Mouse (Mus musculus): ENCODE data around the gene Gm10717.
"Not testable (repeated sequence)": the region's sequence is repeated elsewhere in the genome, so short reads cannot be mapped to it uniquely, and the experiment has no call there.

DNA sequence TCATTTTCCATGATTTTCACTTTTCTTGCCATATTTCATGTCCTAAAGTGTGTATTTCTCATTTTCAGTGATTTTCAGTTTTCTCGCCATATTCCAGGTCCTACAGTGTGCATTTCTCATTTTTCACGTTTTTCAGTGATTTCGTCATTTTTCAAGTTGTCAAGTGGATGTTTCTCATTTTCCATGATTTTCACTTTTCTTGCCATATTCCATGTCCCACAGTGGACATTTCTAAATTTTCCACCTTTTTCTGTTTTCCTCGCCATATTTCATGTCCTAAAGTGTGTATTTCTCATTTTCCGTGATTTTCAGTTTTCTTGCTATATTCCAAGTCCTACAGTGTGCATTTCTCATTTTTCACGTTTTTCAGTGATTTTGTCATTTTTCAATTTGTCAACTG, 9.3 kb upstream of the Gm10717 start:
- not testable (repeated sequence) for TF ChIP-seq CTCF (IDR thresholded peaks at IDR 0.05; ENCODE audit: control insufficient read depth, insufficient read depth, insufficient read length); MYOG (IDR thresholded peaks at IDR 0.05; ENCODE audit: control insufficient read depth, extremely low read depth, insufficient read length); FOSL1 (IDR thresholded peaks at IDR 0.05; ENCODE audit: insufficient read depth, low read length, poor library complexity, severe bottlenecking); USF1 (IDR thresholded peaks at IDR 0.05; ENCODE audit: low read depth)

Measured in C2C12 (cell line).